Mouse (Mus musculus) olfactory bulb, adult 2 months (tissue): Measurements from ENCODE around the gene Rbfox3. TPM values are rescaled to one million over a fixed set of nuclear protein-coding genes. Genes with fewer than 3 reads are reported as not detected.

ENCODE experiments used
- H3K27ac ChIP-seq: fragments of 200-500 bp; 2 replicates; pipeline ENCODE4 v1.5.1; 2012; ENCODE audit warnings: low read depth, low read length; ENCODE audit not compliant: insufficient read depth
- H3K4me1 ChIP-seq: fragments of 200-500 bp; 2 replicates; pipeline ENCODE4 v1.6.1; 2012; ENCODE audit warnings: low read length; ENCODE audit not compliant: control insufficient read depth, insufficient read depth
- H3K4me3 ChIP-seq: fragments of 200-500 bp; 2 replicates; pipeline ENCODE4 v1.5.1; 2012; ENCODE audit warnings: mild to moderate bottlenecking, low read depth, low read length, moderate library complexity; ENCODE audit not compliant: insufficient read depth
- CTCF ChIP-seq: fragments of 200-500 bp; IDR thresholded peaks from 2 replicates; pipeline ENCODE4 v1.5.1; 2012; ENCODE audit warnings: low read depth, mild to moderate bottlenecking, low read length, moderate library complexity; ENCODE audit not compliant: insufficient read depth
- POLR2A ChIP-seq: fragments of 200-500 bp; IDR thresholded peaks from 2 replicates; pipeline ENCODE4 v1.6.1; 2012; ENCODE audit warnings: mild to moderate bottlenecking, low read depth, low read length, moderate library complexity; ENCODE audit not compliant: insufficient read depth
- WGBS: fragments of 180-500 bp; shearing (Covaris S2); methylation state at CpG from one replicate; pipeline ENCODE4 v1.1.7; 2018; 5-methylcytosine and 5-hydroxymethylcytosine counted together
- polyA plus RNA-seq: library from polyadenylated mRNA; stranded (reverse); fragments of >200 nt; gene quantifications from 2 replicates; pipeline ENCODE4 v1.2.4, GENCODE M21; 2012; ENCODE audit warnings: low replicate concordance; ENCODE audit not compliant: missing spikeins, insufficient read depth, insufficient read length

The Rbfox3 gene
- polyA plus RNA-seq, 1 experiment = not detected

GRCm38 (mm10) chr11:118508341-118508740 is 403.1 kb downstream of the Rbfox3 start:
- H3K4me1 ChIP-seq = peaks cover 50% of the 10 kb centered on the region
- no peak for TF ChIP-seq CTCF
- no peak for TF ChIP-seq POLR2A
- WGBS = 67% methylated on average over 7 of the region's 7 CpGs
- no peak overlapping the region for H3K4me3 ChIP-seq
- no peak overlapping the region for H3K27ac ChIP-seq

GRCm38 (mm10) chr11:118507904-118508303 is 403.5 kb downstream of the Rbfox3 start:
- Histone ChIP-seq H3K4me1 (peaks cover 47% of the 10 kb centered on the region), H3K27ac (no peak overlapping the region), H3K4me3 (no peak overlapping the region)
- TF ChIP-seq CTCF (peak; percentile 85), POLR2A (no peak)
- WGBS = 32% methylated on average over 5 of the region's 5 CpGs

- WGBS = 89% methylated on average over 6 of the region's 6 CpGs
- H3K4me1 ChIP-seq = peaks cover 39% of the 10 kb centered on the region
- no peak for TF ChIP-seq POLR2A
- TF ChIP-seq CTCF = no peak
- no peak overlapping the region for H3K27ac ChIP-seq
- no peak overlapping the region for H3K4me3 ChIP-seq
Measured at GRCm38 (mm10) chr11:118507095-118507494, 404.3 kb downstream of the Rbfox3 start.

GRCm38 (mm10) chr11:118504180-118504454 is 407.3 kb downstream of the Rbfox3 start:
- Histone ChIP-seq H3K27ac (no peak overlapping the region), H3K4me1 (peaks cover 25% of the 10 kb centered on the region), H3K4me3 (no peak overlapping the region)
- TF ChIP-seq CTCF (no peak), POLR2A (no peak)
- WGBS = 65% methylated on average over 5 of the region's 5 CpGs

GRCm38 (mm10) chr11:118503418-118504179 is 407.8 kb downstream of the Rbfox3 start:
- H3K4me1 ChIP-seq = peaks cover 28% of the 10 kb centered on the region
- no peak overlapping the region for H3K27ac ChIP-seq
- no peak overlapping the region for H3K4me3 ChIP-seq
- WGBS = 47% methylated on average over 34 of the region's 34 CpGs
- TF ChIP-seq CTCF = no peak
- TF ChIP-seq POLR2A = no peak

- no peak for TF ChIP-seq POLR2A
- no peak for TF ChIP-seq CTCF
- 64% methylated on average over 6 of the region's 6 CpGs for WGBS
- Histone ChIP-seq H3K27ac (no peak overlapping the region), H3K4me3 (no peak overlapping the region), H3K4me1 (peaks cover 24% of the 10 kb centered on the region)
Measured at GRCm38 (mm10) chr11:118502990-118503389, 408.4 kb downstream of the Rbfox3 start.

- Histone ChIP-seq H3K4me3 (no peak overlapping the region), H3K4me1 (peaks cover 51% of the 10 kb centered on the region), H3K27ac (no peak overlapping the region)
- TF ChIP-seq POLR2A (no peak), CTCF (no peak)
- WGBS = 47% methylated on average over 20 of the region's 20 CpGs
Measured at GRCm38 (mm10) chr11:118496066-118496689, 415.2 kb downstream of the Rbfox3 start.

- Histone ChIP-seq H3K4me3 (no peak overlapping the region), H3K27ac (no peak overlapping the region), H3K4me1 (peaks cover 60% of the 10 kb centered on the region)
- WGBS = 46% methylated on average over 5 of the region's 5 CpGs
- TF ChIP-seq CTCF = no peak
- TF ChIP-seq POLR2A = no peak
Measured at GRCm38 (mm10) chr11:118495065-118495464, 416.3 kb downstream of the Rbfox3 start.

GRCm38 (mm10) chr11:118494001-118494737 is 417.2 kb downstream of the Rbfox3 start:
- Histone ChIP-seq H3K4me3 (no peak overlapping the region), H3K27ac (no peak overlapping the region), H3K4me1 (peaks cover 63% of the 10 kb centered on the region)
- TF ChIP-seq POLR2A (no peak), CTCF (no peak)
- 79% methylated on average over 12 of the region's 12 CpGs for WGBS
